Mouse (Mus musculus): ENCODE measurements at regions not wholly inside any gene's neighbourhood (a gene's known extent, or its start where the extent isn't known, plus 50 kb on each side); places are given as distances from the start of the nearest gene placed in this dataset.
"Not testable (repeated sequence)": the region's sequence is repeated elsewhere in the genome, so short reads cannot be mapped to it uniquely, and the experiment has no call there.

- DNase-seq (ENCODE audit: low read depth, low spot score) = peak; percentile 23
Observed at GRCm38 (mm10) chr12:17992572-17992971, 301.9 kb downstream of the Hpcal1 start.

GRCm38 (mm10) chr12:17993368-17993767 lies 302.7 kb downstream of the Hpcal1 start:
- DNase-seq (ENCODE audit: low read depth, low spot score) = not testable (repeated sequence)

All from retina, postnatal 7 days (tissue).